Mouse (Mus musculus): ENCODE results near the gene Krtap4-2.

The Krtap4-2 gene

GRCm38 (mm10) chr11:99590981-99591380 is 43.9 kb downstream of the Krtap4-2 start, which contains the start of gene Krtap1-3:
TSS of gene Krtap1-3 (minus strand) at chr11:99591339.
- no peak for DNase-seq (ENCODE audit: low read depth in 1 of 2, low spot score in 2 of 2)

- DNase-seq (ENCODE audit: low read depth in 1 of 2, low spot score in 2 of 2) = no peak
Measured at GRCm38 (mm10) chr11:99585096-99585495, 49.8 kb downstream of the Krtap4-2 start.
